Mouse (Mus musculus): Measurements from ENCODE around the gene Itgb4. TPM values are rescaled to one million over a fixed set of nuclear protein-coding genes. Genes with fewer than 3 reads are reported as not detected.

Gene Itgb4
- polyA plus RNA-seq, 1 experiment, result 133 TPM

- H3K4me3 ChIP-seq (ENCODE audit: low read depth, low read length), result no peak overlapping the region
- TF ChIP-seq POLR2A (IDR thresholded peaks at IDR 0.05; ENCODE audit: low read depth, low read length) (no peak), CTCF (IDR thresholded peaks at IDR 0.05; ENCODE audit: extremely low read depth, insufficient read length, insufficient replicate concordance, low read depth, low read length) (no peak)
- peaks cover 39% of the 10 kb centered on the region for H3K36me3 ChIP-seq (ENCODE audit: control insufficient read depth, insufficient read depth, low read length)
- 78% methylated on average over 10 of the region's 10 CpGs for WGBS
- peaks cover 14% of the 10 kb centered on the region for H3K4me1 ChIP-seq (ENCODE audit: control insufficient read depth, insufficient read depth, insufficient read length, low read length)
- H3K27ac ChIP-seq (ENCODE audit: insufficient read depth, low read depth, low read length), result no peak overlapping the region
- no peaks in the 10 kb centered on the region for H3K27me3 ChIP-seq (ENCODE audit: control insufficient read depth, insufficient read depth, low read length)
Measured at GRCm38 (mm10) chr11:116000607-116001006, 26.1 kb downstream of the Itgb4 start.

DNA sequence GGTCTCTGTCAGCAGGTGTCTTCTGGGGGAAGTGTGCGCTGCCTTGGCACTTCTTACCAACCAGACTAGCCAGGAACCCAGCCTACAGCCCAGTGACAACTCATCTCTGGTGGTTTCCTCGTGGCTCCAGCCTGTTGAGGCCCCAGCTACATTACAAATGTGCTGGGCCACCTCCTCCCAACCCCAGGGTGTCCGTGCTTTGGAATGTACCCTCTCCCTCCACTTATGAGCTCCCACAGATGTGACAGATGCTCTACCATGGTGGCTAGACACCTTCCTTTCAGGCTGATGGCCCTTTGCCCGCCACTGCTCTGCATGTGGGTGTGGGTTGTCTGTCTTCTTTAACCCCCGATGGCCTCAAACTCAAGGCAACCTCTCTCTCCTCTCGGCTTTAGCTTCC, 27.2 kb downstream of the Itgb4 start:
- H3K27ac ChIP-seq (ENCODE audit: insufficient read depth, low read depth, low read length), result no peak overlapping the region
- WGBS, result 70% methylated on average over 6 of the region's 6 CpGs

GRCm38 (mm10) chr11:116002894-116003293, 28.4 kb downstream of the Itgb4 start:
- H3K4me3 ChIP-seq (ENCODE audit: low read depth, low read length), result no peak overlapping the region
- 90% methylated on average over 3 of the region's 3 CpGs for whole genome bisulfite sequencing
- H3K27ac ChIP-seq (ENCODE audit: insufficient read depth, low read depth, low read length), result no peak overlapping the region
- H3K36me3 ChIP-seq (ENCODE audit: control insufficient read depth, insufficient read depth, low read length), result peaks cover 42% of the 10 kb centered on the region
- peaks cover 24% of the 10 kb centered on the region for H3K4me1 ChIP-seq (ENCODE audit: control insufficient read depth, insufficient read depth, insufficient read length, low read length)
- no peaks in the 10 kb centered on the region for H3K27me3 ChIP-seq (ENCODE audit: control insufficient read depth, insufficient read depth, low read length)
- TF ChIP-seq POLR2A (IDR thresholded peaks at IDR 0.05; ENCODE audit: low read depth, low read length), result no peak
- no peak for TF ChIP-seq CTCF (IDR thresholded peaks at IDR 0.05; ENCODE audit: extremely low read depth, insufficient read length, insufficient replicate concordance, low read depth, low read length)

More for the DNA sequence above, 27.2 kb downstream of the Itgb4 start:
- peaks cover 24% of the 10 kb centered on the region for H3K4me1 ChIP-seq (ENCODE audit: control insufficient read depth, insufficient read depth, insufficient read length, low read length)
- TF ChIP-seq CTCF (IDR thresholded peaks at IDR 0.05; ENCODE audit: extremely low read depth, insufficient read length, insufficient replicate concordance, low read depth, low read length), result no peak
- TF ChIP-seq POLR2A (IDR thresholded peaks at IDR 0.05; ENCODE audit: low read depth, low read length), result no peak
- H3K4me3 ChIP-seq (ENCODE audit: low read depth, low read length), result no peak overlapping the region
- no peaks in the 10 kb centered on the region for H3K27me3 ChIP-seq (ENCODE audit: control insufficient read depth, insufficient read depth, low read length)
- H3K36me3 ChIP-seq (ENCODE audit: control insufficient read depth, insufficient read depth, low read length), result peaks cover 38% of the 10 kb centered on the region

- H3K36me3 ChIP-seq (ENCODE audit: control insufficient read depth, insufficient read depth, low read length), result peaks cover 48% of the 10 kb centered on the region
- peak overlapping the region; percentile 56 for H3K4me3 ChIP-seq (ENCODE audit: low read depth, low read length)
- 34% methylated on average over 8 of the region's 8 CpGs for WGBS
- peak overlapping the region; percentile 76 for H3K27ac ChIP-seq (ENCODE audit: insufficient read depth, low read depth, low read length)
- peaks cover 24% of the 10 kb centered on the region for H3K4me1 ChIP-seq (ENCODE audit: control insufficient read depth, insufficient read depth, insufficient read length, low read length)
- H3K27me3 ChIP-seq (ENCODE audit: control insufficient read depth, insufficient read depth, low read length), result no peaks in the 10 kb centered on the region
- TF ChIP-seq CTCF (IDR thresholded peaks at IDR 0.05; ENCODE audit: extremely low read depth, insufficient read length, insufficient replicate concordance, low read depth, low read length) (no peak), POLR2A (IDR thresholded peaks at IDR 0.05; ENCODE audit: low read depth, low read length) (no peak)
Measured at GRCm38 (mm10) chr11:116004186-116004823, 29.8 kb downstream of the Itgb4 start.

GRCm38 (mm10) chr11:116004840-116005700, 30.6 kb downstream of the Itgb4 start:
- TF ChIP-seq POLR2A (IDR thresholded peaks at IDR 0.05; ENCODE audit: low read depth, low read length), result no peak
- peak; percentile 47 for TF ChIP-seq CTCF (IDR thresholded peaks at IDR 0.05; ENCODE audit: extremely low read depth, insufficient read length, insufficient replicate concordance, low read depth, low read length)
- Histone ChIP-seq H3K27me3 (ENCODE audit: control insufficient read depth, insufficient read depth, low read length) (no peaks in the 10 kb centered on the region), H3K36me3 (ENCODE audit: control insufficient read depth, insufficient read depth, low read length) (peaks cover 45% of the 10 kb centered on the region), H3K27ac (ENCODE audit: insufficient read depth, low read depth, low read length) (peak overlapping the region; percentile 76), H3K4me3 (ENCODE audit: low read depth, low read length) (peak overlapping the region; percentile 56), H3K4me1 (ENCODE audit: control insufficient read depth, insufficient read depth, insufficient read length, low read length) (peaks cover 24% of the 10 kb centered on the region)
- 4% methylated on average over 54 of the region's 54 CpGs for WGBS

DNA sequence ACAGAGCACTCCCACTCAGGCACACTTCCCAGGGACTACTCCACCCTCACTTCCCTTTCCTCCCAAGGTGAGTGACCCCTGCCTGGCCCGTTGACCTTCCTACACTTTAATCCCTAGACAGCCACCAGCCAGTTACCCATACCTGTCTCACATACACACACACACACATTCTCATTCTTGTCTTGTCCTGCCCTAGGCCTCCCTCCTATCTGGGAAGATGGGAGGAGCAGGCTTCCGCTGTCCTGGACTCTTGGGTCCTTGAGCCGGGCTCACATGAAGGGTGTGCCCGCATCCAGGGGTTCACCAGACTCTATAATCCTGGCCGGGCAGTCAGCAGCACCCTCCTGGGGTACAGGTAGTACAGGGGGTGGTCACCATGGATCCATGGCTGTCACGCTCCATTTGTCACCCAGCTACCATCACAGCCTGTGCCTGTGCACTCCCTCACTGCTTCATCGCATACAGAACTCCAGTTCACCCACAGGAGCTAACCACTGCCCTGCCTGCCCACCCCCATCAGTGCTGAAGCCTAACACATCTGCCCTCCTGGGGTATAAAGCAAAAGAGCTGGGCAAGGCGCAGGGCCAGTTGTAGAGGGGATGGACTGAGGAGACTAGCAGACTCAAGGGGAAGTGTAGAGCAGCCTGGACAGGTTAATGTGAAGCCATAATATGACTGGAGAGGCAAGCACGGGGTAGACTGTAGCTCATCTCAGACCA, 31.4 kb downstream of the Itgb4 start:
- peaks cover 24% of the 10 kb centered on the region for H3K4me1 ChIP-seq (ENCODE audit: control insufficient read depth, insufficient read depth, insufficient read length, low read length)
- no peaks in the 10 kb centered on the region for H3K27me3 ChIP-seq (ENCODE audit: control insufficient read depth, insufficient read depth, low read length)
- 47% methylated on average over 9 of the region's 9 CpGs for WGBS
- peak overlapping the region; percentile 76 for H3K27ac ChIP-seq (ENCODE audit: insufficient read depth, low read depth, low read length)
- TF ChIP-seq POLR2A (IDR thresholded peaks at IDR 0.05; ENCODE audit: low read depth, low read length) (no peak), CTCF (IDR thresholded peaks at IDR 0.05; ENCODE audit: extremely low read depth, insufficient read length, insufficient replicate concordance, low read depth, low read length) (no peak)
- H3K4me3 ChIP-seq (ENCODE audit: low read depth, low read length), result peak overlapping the region; percentile 56; the same call in 1 of the 2 replicates
- H3K36me3 ChIP-seq (ENCODE audit: control insufficient read depth, insufficient read depth, low read length), result peaks cover 39% of the 10 kb centered on the region
